Comparison of ENCODE assay signal across 9 mouse cellular contexts in the genomic region with DNA sequence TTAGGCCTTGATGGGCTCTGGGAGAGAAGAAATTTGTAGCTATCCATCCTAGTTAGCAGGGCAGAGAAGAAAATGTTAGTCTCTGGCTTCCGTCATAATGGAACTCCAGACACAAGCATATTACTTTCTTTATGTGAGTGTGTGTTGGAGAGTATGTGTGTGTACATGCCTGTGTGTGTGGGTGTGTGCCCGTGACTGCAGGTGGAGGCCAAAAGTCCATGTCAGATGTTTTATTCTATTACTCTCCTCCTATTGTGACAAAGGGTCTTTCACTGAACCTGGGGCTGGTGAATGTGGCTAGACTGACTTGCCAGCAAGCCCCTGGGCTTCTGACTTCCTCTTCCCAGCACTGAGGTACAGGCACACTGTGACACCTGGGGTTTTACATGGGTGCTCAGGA.
"Had no signal": no experiment of that assay in that cellular context is flagged by ENCODE, and none has a peak within 500 bp of the region (broad histone marks: within the 10 kb centered on the region; RNA-seq: fewer than 3 reads in every experiment).

No protein-coding gene starts in this region.

- H3K9ac ChIP-seq: liver, embryonic 13.5 days; midbrain, embryonic 12.5 days; neural tube, embryonic 13.5 days had no signal

- H3K27ac ChIP-seq: kidney, postnatal 0 days; layer of hippocampus, adult 2 months; left cerebral cortex, adult 2 months; liver, embryonic 13.5 days; midbrain, embryonic 12.5 days; neural tube, embryonic 13.5 days; stomach, postnatal 0 days had no signal

- H3K9me3 ChIP-seq: liver, embryonic 13.5 days; midbrain, embryonic 12.5 days; neural tube, embryonic 13.5 days had no signal

- H3K4me3 ChIP-seq: layer of hippocampus, adult 2 months; left cerebral cortex, adult 2 months; liver, embryonic 13.5 days; midbrain, embryonic 12.5 days; myocyte; neural tube, embryonic 13.5 days had no signal

- H3K4me2 ChIP-seq: liver, embryonic 13.5 days; midbrain, embryonic 12.5 days had no signal

- H3K36me3 ChIP-seq: liver, embryonic 13.5 days; midbrain, embryonic 12.5 days; neural tube, embryonic 13.5 days had no signal

- ATAC-seq: midbrain, embryonic 16.5 days had no signal

- DNase-seq: liver, embryonic 13.5 days had no signal
